Mouse (Mus musculus): ENCODE results near the gene Pck2. TPM values are rescaled to one million over a fixed set of nuclear protein-coding genes. Genes with fewer than 3 reads are reported as not detected.

Pck2 gene
- polyA plus RNA-seq, 1 experiment from 2014 or later: 20.4 TPM

- peak within 1 kb of the TSS; percentile 84 for H3K9ac ChIP-seq (ENCODE audit: low read length)
Measured at GRCm38 (mm10) chr14:55590748-55591330, 50.8 kb downstream of the Pck2 start, which contains the start of gene Psme2. Psme2 (minus strand) TSS chr14:55591113.

GRCm38 (mm10) chr14:55591331-55591891 lies 51.3 kb downstream of the Pck2 start, which contains the start of gene Rnf31:
Rnf31 (plus strand) TSS chr14:55591708.
- Histone ChIP-seq H3K36me3 (ENCODE audit: control insufficient read depth, insufficient read depth, low read length) (peaks cover 8% of the 10 kb centered on the region; the same call in 1 of the 2 replicates), H3K27ac (replicated peaks; ENCODE audit: low read depth, low read length) (peak within 1 kb of the TSS; percentile 87), H3K27me3 (ENCODE audit: control insufficient read depth, insufficient read depth, low read length) (no peaks in the 10 kb centered on the region), H3K4me2 (ENCODE audit: low read depth, severe bottlenecking) (peak within 1 kb of the TSS; percentile 92), H3K4me1 (ENCODE audit: control insufficient read depth, insufficient read depth, low read length) (peaks cover 6% of the 10 kb centered on the region; the same call in 1 of the 2 replicates), H3K4me3 (ENCODE audit: low read depth, low read length) (peak within 1 kb of the TSS; percentile 97), H3K9ac (ENCODE audit: low read length) (peak within 1 kb of the TSS; percentile 84), H3K9me3 (ENCODE audit: control insufficient read depth, low read length) (no peaks in the 10 kb centered on the region)
- peak; percentile 91 for DNase-seq (ENCODE audit: low spot score)
- WGBS: under 1% methylated on average over 33 of the region's 33 CpGs
- peak; percentile 80 for ATAC-seq (ENCODE audit: insufficient number of reproducible peaks, low FRiP score, low TSS enrichment, low read depth)

More at GRCm38 (mm10) chr14:55590748-55591330, 50.8 kb downstream of the Pck2 start, which contains the start of gene Psme2:
- DNase-seq (ENCODE audit: low spot score): peak; percentile 90
- no peaks in the 10 kb centered on the region for H3K9me3 ChIP-seq (ENCODE audit: control insufficient read depth, low read length)
- peaks cover 6% of the 10 kb centered on the region; the same call in 1 of the 2 replicates for H3K4me1 ChIP-seq (ENCODE audit: control insufficient read depth, insufficient read depth, low read length)
- peak within 1 kb of the TSS; percentile 97 for H3K4me3 ChIP-seq (ENCODE audit: low read depth, low read length)
- H3K4me2 ChIP-seq (ENCODE audit: low read depth, severe bottlenecking): peak within 1 kb of the TSS; percentile 92
- ATAC-seq (ENCODE audit: insufficient number of reproducible peaks, low FRiP score, low TSS enrichment, low read depth): peak; percentile 96
- peaks cover 2% of the 10 kb centered on the region; the same call in 1 of the 2 replicates for H3K36me3 ChIP-seq (ENCODE audit: control insufficient read depth, insufficient read depth, low read length)
- H3K27me3 ChIP-seq (ENCODE audit: control insufficient read depth, insufficient read depth, low read length): no peaks in the 10 kb centered on the region
- under 1% methylated on average over 22 of the region's 22 CpGs for WGBS
- H3K27ac ChIP-seq (replicated peaks; ENCODE audit: low read depth, low read length): peak within 1 kb of the TSS; percentile 87

- Histone ChIP-seq H3K27ac (replicated peaks; ENCODE audit: low read depth, low read length) (peak overlapping the region; percentile 36; the same call in 1 of the 2 replicates), H3K36me3 (ENCODE audit: control insufficient read depth, insufficient read depth, low read length) (peaks cover 10% of the 10 kb centered on the region; the same call in 1 of the 2 replicates)
Measured at GRCm38 (mm10) chr14:55592226-55592625, 52.2 kb downstream of the Pck2 start.

DNA sequence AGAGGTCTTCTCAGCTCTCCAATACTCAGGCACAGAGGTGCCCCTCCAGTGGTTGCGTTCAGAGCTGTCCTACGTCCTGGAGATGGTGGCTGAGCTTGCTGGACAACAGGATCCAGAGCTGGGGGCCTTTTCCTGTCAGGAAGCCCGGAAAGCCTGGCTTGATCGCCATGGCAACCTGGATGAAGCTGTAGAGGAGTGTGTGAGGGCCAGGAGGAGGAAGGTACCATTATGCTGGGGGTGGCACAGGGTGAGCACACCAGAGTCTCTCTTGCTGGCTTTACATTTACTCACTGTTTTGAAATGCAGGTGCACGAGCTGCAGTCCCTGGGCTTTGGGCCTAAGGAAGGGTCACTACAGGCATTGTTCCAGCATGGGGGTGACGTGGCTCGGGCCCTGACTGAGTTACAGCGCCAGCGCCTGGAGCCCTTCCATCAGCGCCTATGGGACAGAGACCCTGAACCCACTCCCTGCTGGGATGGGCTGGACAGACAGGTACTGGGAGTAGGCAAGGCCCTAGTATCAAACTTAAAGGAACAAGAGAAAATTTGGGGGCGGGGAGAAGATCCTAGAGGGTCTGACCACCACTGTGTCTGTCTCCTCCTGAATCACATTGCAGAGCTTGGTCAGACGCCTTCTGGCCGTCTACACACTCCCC lies 56.1 kb downstream of the Pck2 start:
- Histone ChIP-seq H3K4me3 (ENCODE audit: low read depth, low read length) (no peak overlapping the region), H3K9ac (ENCODE audit: low read length) (no peak overlapping the region), H3K4me1 (ENCODE audit: control insufficient read depth, insufficient read depth, low read length) (peaks cover 6% of the 10 kb centered on the region; the same call in 1 of the 2 replicates), H3K27me3 (ENCODE audit: control insufficient read depth, insufficient read depth, low read length) (no peaks in the 10 kb centered on the region), H3K4me2 (ENCODE audit: low read depth, severe bottlenecking) (no peak overlapping the region), H3K36me3 (ENCODE audit: control insufficient read depth, insufficient read depth, low read length) (peaks cover 25% of the 10 kb centered on the region), H3K27ac (replicated peaks; ENCODE audit: low read depth, low read length) (no peak overlapping the region), H3K9me3 (ENCODE audit: control insufficient read depth, low read length) (no peaks in the 10 kb centered on the region)
- no peak for ATAC-seq (ENCODE audit: insufficient number of reproducible peaks, low FRiP score, low TSS enrichment, low read depth)
- 85% methylated on average over 13 of the region's 13 CpGs for WGBS
- DNase-seq (ENCODE audit: low spot score): no peak

More at GRCm38 (mm10) chr14:55592226-55592625, 52.2 kb downstream of the Pck2 start:
- no peaks in the 10 kb centered on the region for H3K9me3 ChIP-seq (ENCODE audit: control insufficient read depth, low read length)
- no peak for ATAC-seq (ENCODE audit: insufficient number of reproducible peaks, low FRiP score, low TSS enrichment, low read depth)
- H3K4me2 ChIP-seq (ENCODE audit: low read depth, severe bottlenecking): peak overlapping the region; percentile 92
- peak overlapping the region; percentile 97 for H3K4me3 ChIP-seq (ENCODE audit: low read depth, low read length)
- peaks cover 6% of the 10 kb centered on the region; the same call in 1 of the 2 replicates for H3K4me1 ChIP-seq (ENCODE audit: control insufficient read depth, insufficient read depth, low read length)
- DNase-seq (ENCODE audit: low spot score): no peak
- peak overlapping the region; percentile 84 for H3K9ac ChIP-seq (ENCODE audit: low read length)
- 5% methylated on average over 16 of the region's 16 CpGs for WGBS
- no peaks in the 10 kb centered on the region for H3K27me3 ChIP-seq (ENCODE audit: control insufficient read depth, insufficient read depth, low read length)

DNA sequence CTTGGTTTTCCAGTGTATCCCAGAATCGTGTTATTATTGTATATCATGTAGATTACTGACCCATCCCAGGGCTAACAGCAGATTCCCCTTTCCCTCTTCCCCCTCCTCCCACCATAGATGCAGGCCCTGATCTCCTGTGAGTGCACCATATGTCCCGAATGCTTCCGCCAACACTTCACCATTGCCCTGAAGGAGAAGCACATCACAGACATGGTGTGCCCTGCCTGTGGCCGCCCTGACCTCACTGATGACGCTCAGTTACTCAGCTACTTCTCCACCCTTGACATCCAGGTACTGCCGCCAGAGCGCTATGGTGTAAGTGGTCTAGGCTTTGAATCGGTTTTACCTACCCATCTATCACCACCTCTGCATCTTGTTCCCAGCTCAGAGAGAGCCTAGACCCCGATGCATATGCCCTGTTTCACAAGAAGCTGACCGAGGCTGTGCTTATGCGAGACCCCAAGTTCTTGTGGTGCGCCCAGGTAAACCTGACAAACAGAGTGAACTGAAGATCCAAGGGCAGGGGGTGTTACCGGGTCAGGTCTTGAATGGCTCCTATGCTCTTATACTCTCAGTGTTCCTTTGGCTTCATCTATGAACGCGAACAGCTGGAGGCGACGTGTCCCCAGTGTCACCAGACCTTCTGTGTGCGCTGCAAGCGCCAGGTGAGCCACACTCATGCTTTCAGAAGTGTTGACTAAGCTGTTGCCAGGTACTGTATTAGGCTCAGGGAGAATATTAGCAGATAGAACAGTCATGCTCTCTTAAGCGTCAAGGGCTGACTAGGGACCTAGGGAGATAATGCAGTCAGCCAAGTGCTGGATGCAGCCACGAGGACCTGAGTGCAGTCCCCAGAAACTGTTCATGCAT lies 58.7 kb downstream of the Pck2 start:
- Histone ChIP-seq H3K36me3 (ENCODE audit: control insufficient read depth, insufficient read depth, low read length) (peaks cover 32% of the 10 kb centered on the region), H3K4me2 (ENCODE audit: low read depth, severe bottlenecking) (no peak overlapping the region), H3K9me3 (ENCODE audit: control insufficient read depth, low read length) (no peaks in the 10 kb centered on the region), H3K27me3 (ENCODE audit: control insufficient read depth, insufficient read depth, low read length) (no peaks in the 10 kb centered on the region), H3K27ac (replicated peaks; ENCODE audit: low read depth, low read length) (no peak overlapping the region), H3K9ac (ENCODE audit: low read length) (no peak overlapping the region), H3K4me1 (ENCODE audit: control insufficient read depth, insufficient read depth, low read length) (no peaks in the 10 kb centered on the region), H3K4me3 (ENCODE audit: low read depth, low read length) (no peak overlapping the region)
- ATAC-seq (ENCODE audit: insufficient number of reproducible peaks, low FRiP score, low TSS enrichment, low read depth) (no peak), DNase-seq (ENCODE audit: low spot score) (no peak)
- WGBS: 92% methylated on average over 21 of the region's 21 CpGs

Other genes starting within 250 kb of the Pck2 start
- 49.4 and 55.3 TPM in 2 replicates for gene Dhrs4, start 61.5 kb upstream of the Pck2 start, polyA plus RNA-seq (2014; fragmentation: Nextera tagmentation; extraction: Ambion mirVana)
- 3.0 and 3.7 TPM in 2 replicates for gene Carmil3, start 49.6 kb upstream of the Pck2 start, polyA plus RNA-seq (2014; fragmentation: Nextera tagmentation; extraction: Ambion mirVana)
- gene Cpne6, start 29.8 kb upstream of the Pck2 start, polyA plus RNA-seq (2014; fragmentation: Nextera tagmentation; extraction: Ambion mirVana): not detected in 2 replicates
- not detected in 2 replicates for gene Nrl, start 15.3 kb upstream of the Pck2 start, polyA plus RNA-seq (2014; fragmentation: Nextera tagmentation; extraction: Ambion mirVana)
- 67.7 and 68.0 TPM in 2 replicates for gene Dcaf11, start 19.7 kb downstream of the Pck2 start, polyA plus RNA-seq (2014; fragmentation: Nextera tagmentation; extraction: Ambion mirVana)
- gene A730061H03Rik, start 20.1 kb downstream of the Pck2 start, polyA plus RNA-seq (2014; fragmentation: Nextera tagmentation; extraction: Ambion mirVana): 0.48 and 0.79 TPM in 2 replicates
- gene Fitm1, start 35.4 kb downstream of the Pck2 start, polyA plus RNA-seq (2014; fragmentation: Nextera tagmentation; extraction: Ambion mirVana): 5.0 and 6.5 TPM in 2 replicates
- gene Psme1, start 37.9 kb downstream of the Pck2 start, polyA plus RNA-seq (2014; fragmentation: Nextera tagmentation; extraction: Ambion mirVana): 138 and 152 TPM in 2 replicates
- 4.2 and 4.6 TPM in 2 replicates for gene Emc9, start 45.0 kb downstream of the Pck2 start, polyA plus RNA-seq (2014; fragmentation: Nextera tagmentation; extraction: Ambion mirVana)
- 195 and 225 TPM in 2 replicates for gene Psme2, start 50.8 kb downstream of the Pck2 start, polyA plus RNA-seq (2014; fragmentation: Nextera tagmentation; extraction: Ambion mirVana)
- gene Rnf31, start 51.4 kb downstream of the Pck2 start, polyA plus RNA-seq (2014; fragmentation: Nextera tagmentation; extraction: Ambion mirVana): 10.3 and 13.9 TPM in 2 replicates
- 5.9 and 6.7 TPM in 2 replicates for gene Irf9, start 63.3 kb downstream of the Pck2 start, polyA plus RNA-seq (2014; fragmentation: Nextera tagmentation; extraction: Ambion mirVana)
- 7.7 TPM in 2 replicates for gene Rec8, start 77.8 kb downstream of the Pck2 start, polyA plus RNA-seq (2014; fragmentation: Nextera tagmentation; extraction: Ambion mirVana)
- gene Ipo4, start 95.7 kb downstream of the Pck2 start, polyA plus RNA-seq (2014; fragmentation: Nextera tagmentation; extraction: Ambion mirVana): 91.5 and 100 TPM in 2 replicates
- 2.2 and 2.9 TPM in 2 replicates for gene Gm49378, start 97.6 kb downstream of the Pck2 start, polyA plus RNA-seq (2014; fragmentation: Nextera tagmentation; extraction: Ambion mirVana)
- gene Tm9sf1, start 103.5 kb downstream of the Pck2 start, polyA plus RNA-seq (2014; fragmentation: Nextera tagmentation; extraction: Ambion mirVana): 83.2 and 83.3 TPM in 2 replicates
- gene Tssk4, start 109.9 kb downstream of the Pck2 start, polyA plus RNA-seq (2014; fragmentation: Nextera tagmentation; extraction: Ambion mirVana): 0.77 and 0.91 TPM in 2 replicates
- 60.7 and 64.0 TPM in 2 replicates for gene Mdp1, start 120.2 kb downstream of the Pck2 start, polyA plus RNA-seq (2014; fragmentation: Nextera tagmentation; extraction: Ambion mirVana)
- 55.4 and 60.9 TPM in 2 replicates for gene Gmpr2, start 131.7 kb downstream of the Pck2 start, polyA plus RNA-seq (2014; fragmentation: Nextera tagmentation; extraction: Ambion mirVana)
- 619 and 660 TPM in 2 replicates for gene Nedd8, start 131.9 kb downstream of the Pck2 start, polyA plus RNA-seq (2014; fragmentation: Nextera tagmentation; extraction: Ambion mirVana)
- 68.1 and 68.5 TPM in 2 replicates for gene Tinf2, start 141.6 kb downstream of the Pck2 start, polyA plus RNA-seq (2014; fragmentation: Nextera tagmentation; extraction: Ambion mirVana)
- gene Tgm1, start 173.7 kb downstream of the Pck2 start, polyA plus RNA-seq (2014; fragmentation: Nextera tagmentation; extraction: Ambion mirVana): 2.1 TPM in 2 replicates
- 20.0 and 20.2 TPM in 2 replicates for gene Rabggta, start 182.0 kb downstream of the Pck2 start, polyA plus RNA-seq (2014; fragmentation: Nextera tagmentation; extraction: Ambion mirVana)
- gene Dhrs1, start 205.4 kb downstream of the Pck2 start, polyA plus RNA-seq (2014; fragmentation: Nextera tagmentation; extraction: Ambion mirVana): 65.9 and 72.8 TPM in 2 replicates
- gene Nop9, start 205.4 kb downstream of the Pck2 start, polyA plus RNA-seq (2014; fragmentation: Nextera tagmentation; extraction: Ambion mirVana): 55.5 and 56.7 TPM in 2 replicates
- 0.37 TPM in 1 of 2 replicates, not detected in the other for gene Cideb, start 218.2 kb downstream of the Pck2 start, polyA plus RNA-seq (2014; fragmentation: Nextera tagmentation; extraction: Ambion mirVana)
- gene Ltb4r2, start 221.2 kb downstream of the Pck2 start, polyA plus RNA-seq (2014; fragmentation: Nextera tagmentation; extraction: Ambion mirVana): 0.39 and 0.68 TPM in 2 replicates
- 0.17 TPM in 1 of 2 replicates, not detected in the other for gene Ltb4r1, start 225.7 kb downstream of the Pck2 start, polyA plus RNA-seq (2014; fragmentation: Nextera tagmentation; extraction: Ambion mirVana)
- gene Adcy4, start 243.8 kb downstream of the Pck2 start, polyA plus RNA-seq (2014; fragmentation: Nextera tagmentation; extraction: Ambion mirVana): 13.2 and 15.0 TPM in 2 replicates
- gene Ripk3, start 248.6 kb downstream of the Pck2 start, polyA plus RNA-seq (2014; fragmentation: Nextera tagmentation; extraction: Ambion mirVana): 26.3 and 30.8 TPM in 2 replicates